Mouse (Mus musculus): ENCODE data around the gene Sec14l2.

Gene Sec14l2

GRCm38 (mm10) chr11:4122742-4123579, at the start of gene Sec14l2:
Gene Sec14l2 (minus strand): TSS chr11:4123415.
- no peak for DNase-seq

DNA sequence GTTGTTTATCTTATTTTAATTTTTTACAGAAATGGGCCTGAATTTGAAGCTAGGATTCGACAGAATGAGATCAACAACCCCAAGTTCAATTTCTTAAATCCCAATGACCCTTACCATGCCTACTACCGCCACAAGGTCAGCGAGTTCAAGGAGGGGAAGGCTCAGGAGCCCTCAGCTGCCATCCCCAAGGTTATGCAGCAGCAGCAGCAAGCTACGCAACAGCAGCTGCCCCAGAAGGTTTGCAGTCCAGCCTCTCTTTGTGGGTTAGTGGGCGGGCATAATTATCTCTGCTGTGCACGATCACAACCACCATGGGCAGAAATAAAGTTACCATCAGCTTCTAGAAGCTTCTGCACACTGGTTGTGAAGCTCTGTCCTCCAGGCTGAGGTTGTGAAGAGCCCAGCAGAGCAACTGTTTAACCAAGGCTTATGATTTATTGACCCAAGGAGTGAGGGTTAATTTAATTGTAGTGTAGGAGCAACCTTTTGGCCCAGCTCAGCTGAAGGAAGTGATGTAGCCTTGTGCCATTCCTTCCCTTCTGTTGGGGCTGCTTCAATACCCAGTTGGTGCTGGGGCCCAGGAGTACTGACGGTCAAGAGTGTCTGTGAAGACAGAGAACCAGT, 43.4 kb upstream of the Sec14l2 start:
- no peak for DNase-seq

- DNase-seq, result no peak
These were observed 41.5 kb upstream of the Sec14l2 start for GRCm38 (mm10) chr11:4164701-4165100.

DNA sequence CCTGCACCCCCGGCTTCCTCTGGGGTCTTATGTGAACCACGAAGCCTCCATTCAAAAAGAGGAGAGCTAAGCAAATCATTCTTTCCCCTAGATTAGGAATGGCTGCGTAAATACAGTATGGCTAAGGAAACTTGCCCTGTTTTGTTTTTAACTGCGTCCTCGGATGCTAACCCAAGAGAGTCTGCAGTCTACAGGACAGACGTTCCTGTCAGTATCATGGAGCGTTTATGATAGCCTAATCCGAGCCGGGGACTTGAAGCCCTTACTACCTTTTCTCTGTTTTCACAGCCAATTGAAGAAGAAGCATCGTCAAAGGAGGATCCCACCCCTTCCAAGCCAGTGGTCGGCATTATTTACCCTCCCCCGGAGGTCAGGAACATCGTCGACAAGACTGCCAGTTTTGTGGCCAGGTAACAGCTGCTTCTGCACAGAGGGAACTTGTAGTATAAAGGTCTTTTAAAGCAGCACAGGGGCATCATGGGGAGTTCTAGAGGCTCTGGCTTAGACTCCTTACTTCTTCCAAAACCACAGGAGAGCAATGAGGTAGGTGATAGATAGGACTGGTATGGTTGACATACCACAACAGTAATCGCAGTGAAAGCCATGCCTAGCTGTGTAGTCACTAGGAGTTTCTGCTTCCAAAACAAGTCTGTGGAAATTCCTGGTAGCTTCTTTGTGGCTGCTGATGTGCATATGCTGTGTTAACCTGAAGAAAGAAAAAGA, 37.7 kb upstream of the Sec14l2 start:
- DNase-seq, result no peak

- DNase-seq, result peak; percentile 95
These were observed 36.8 kb upstream of the Sec14l2 start, which contains the start of the genes Ccdc157 and Sf3a1 for GRCm38 (mm10) chr11:4159808-4160708. Gene Ccdc157 (minus strand): TSS chr11:4160293. Gene Sf3a1 (plus strand): TSS chr11:4160350.

GRCm38 (mm10) chr11:4158676-4159075, 35.5 kb upstream of the Sec14l2 start:
- no peak for DNase-seq

GRCm38 (mm10) chr11:4155641-4156040, 32.4 kb upstream of the Sec14l2 start:
- no peak for DNase-seq

DNA sequence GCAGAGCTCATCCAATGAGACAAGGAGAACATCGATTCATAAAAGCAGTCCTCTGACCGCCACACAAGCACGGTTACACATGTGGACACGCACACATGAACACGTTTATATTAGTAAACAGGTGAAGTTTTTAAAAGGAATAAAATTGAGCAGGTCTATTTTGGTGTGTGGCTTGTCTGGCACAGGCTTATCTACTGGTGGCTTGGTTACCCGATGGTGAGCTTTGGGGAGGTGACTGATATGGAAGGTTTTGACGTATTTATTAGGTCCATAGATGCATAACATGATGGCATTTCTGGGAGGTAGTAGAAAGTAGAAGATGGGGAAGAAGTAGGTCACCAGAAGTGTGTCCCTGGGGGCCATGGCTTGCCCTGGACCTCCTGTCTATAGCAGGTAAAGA, 30.5 kb upstream of the Sec14l2 start:
- DNase-seq, result no peak

- DNase-seq, result no peak
These were observed 26.7 kb upstream of the Sec14l2 start for GRCm38 (mm10) chr11:4149886-4150285.

GRCm38 (mm10) chr11:4148536-4149156, 25.4 kb upstream of the Sec14l2 start:
- DNase-seq, result no peak

DNA sequence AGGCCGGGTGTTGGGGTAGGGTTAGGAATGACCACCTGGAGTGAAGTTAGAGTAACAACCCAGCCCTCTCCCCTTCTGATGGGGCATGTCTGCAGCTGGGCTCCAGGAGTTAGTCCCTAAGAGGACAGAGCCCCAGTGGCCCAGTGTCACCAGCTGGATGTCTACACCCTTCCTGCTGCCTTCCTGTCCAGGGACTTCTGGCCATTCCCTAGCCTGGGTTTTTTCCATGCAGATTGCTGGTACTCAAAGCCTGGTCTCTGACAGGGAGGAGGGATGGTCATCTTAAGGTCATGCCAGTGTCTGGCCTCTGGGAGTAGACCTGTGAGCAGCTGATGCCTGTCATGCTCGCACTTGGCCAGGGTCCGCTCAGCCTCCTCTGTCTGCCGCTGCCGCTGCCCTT, 24.9 kb upstream of the Sec14l2 start:
- peak; percentile 36 for DNase-seq

- no peak for DNase-seq
These were observed 23.9 kb upstream of the Sec14l2 start for GRCm38 (mm10) chr11:4147098-4147497.

GRCm38 (mm10) chr11:4146381-4146780, 23.2 kb upstream of the Sec14l2 start:
- no peak for DNase-seq

DNA sequence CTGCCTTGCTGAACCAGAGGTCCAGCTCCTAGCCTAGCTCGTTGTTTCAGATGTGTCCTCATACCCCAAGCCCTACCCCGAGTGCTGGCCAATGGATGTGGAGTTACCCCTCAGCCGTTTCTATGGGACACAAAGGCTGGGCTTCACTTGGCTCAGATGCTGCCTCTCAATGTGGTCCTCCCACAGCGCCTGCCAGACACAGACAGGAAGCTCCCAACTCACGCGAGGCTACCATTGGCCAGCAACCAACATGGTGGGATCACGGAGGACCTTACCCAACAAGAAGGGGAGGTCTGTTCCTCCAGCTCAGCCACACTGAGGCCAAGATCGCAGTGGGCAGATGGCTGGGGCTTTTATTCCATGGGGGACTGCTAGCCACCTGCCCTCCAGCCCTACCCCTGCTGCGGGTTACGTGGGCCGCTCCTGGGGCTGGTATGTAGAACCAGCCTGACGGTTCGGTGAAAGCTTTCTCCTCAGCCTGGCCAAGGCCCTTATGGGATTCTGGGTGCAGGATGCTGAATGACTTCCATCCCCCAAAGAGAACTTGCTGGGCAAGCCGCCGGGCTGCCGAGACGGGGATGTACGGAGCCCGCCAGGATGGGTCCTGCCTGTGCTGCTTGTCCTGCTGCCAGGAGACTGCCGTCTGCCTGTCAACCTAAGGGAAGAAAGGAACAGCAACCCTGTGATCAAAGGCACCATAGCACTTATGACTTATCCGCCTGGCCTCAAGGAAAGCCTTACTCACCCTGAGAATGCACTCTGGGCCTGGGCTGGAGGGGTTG, 20.3 kb upstream of the Sec14l2 start:
- no peak for DNase-seq

DNA sequence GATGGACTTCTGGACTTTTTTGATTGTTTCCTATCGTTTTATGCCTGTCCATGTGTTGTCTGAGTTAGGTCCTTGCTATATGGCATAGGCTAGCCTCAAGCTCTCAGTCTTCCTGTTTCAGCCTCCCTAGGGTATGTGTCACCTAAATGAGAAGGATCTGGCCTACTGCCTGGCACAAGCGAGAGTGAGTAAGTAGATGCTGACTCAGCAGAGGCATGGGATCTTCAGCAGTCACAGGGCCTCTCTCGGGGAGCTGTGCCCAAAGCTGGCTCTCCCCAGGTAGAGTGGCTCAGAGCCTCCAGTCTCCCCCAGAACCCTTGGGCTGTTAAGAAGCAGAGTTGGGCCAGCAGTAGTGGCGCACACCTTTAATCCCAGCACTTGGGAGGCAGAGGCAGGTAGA, 19.1 kb upstream of the Sec14l2 start:
- DNase-seq, result no peak

- DNase-seq, result no peak
These were observed 18.3 kb upstream of the Sec14l2 start for GRCm38 (mm10) chr11:4141505-4141904.

DNA sequence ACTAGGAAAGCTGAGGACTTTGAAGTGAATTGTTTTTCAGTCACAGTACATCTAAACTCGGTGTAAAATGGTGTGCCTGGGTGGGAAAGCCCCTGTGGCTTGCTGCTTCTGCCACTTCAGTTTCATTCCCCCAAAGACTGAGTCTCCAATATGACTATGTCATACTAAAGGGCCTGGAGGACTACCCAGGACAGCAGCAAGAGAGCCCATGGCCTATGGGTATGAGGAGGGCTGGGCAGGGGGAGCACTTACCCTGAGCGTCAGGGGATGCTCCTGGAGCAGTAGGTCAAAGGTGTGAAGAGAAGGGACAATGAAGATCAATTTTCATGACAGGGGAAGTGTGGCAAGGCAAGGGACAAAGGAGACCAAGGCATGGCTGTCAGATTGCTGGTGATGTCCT, 15.7 kb upstream of the Sec14l2 start:
- no peak for DNase-seq

DNA sequence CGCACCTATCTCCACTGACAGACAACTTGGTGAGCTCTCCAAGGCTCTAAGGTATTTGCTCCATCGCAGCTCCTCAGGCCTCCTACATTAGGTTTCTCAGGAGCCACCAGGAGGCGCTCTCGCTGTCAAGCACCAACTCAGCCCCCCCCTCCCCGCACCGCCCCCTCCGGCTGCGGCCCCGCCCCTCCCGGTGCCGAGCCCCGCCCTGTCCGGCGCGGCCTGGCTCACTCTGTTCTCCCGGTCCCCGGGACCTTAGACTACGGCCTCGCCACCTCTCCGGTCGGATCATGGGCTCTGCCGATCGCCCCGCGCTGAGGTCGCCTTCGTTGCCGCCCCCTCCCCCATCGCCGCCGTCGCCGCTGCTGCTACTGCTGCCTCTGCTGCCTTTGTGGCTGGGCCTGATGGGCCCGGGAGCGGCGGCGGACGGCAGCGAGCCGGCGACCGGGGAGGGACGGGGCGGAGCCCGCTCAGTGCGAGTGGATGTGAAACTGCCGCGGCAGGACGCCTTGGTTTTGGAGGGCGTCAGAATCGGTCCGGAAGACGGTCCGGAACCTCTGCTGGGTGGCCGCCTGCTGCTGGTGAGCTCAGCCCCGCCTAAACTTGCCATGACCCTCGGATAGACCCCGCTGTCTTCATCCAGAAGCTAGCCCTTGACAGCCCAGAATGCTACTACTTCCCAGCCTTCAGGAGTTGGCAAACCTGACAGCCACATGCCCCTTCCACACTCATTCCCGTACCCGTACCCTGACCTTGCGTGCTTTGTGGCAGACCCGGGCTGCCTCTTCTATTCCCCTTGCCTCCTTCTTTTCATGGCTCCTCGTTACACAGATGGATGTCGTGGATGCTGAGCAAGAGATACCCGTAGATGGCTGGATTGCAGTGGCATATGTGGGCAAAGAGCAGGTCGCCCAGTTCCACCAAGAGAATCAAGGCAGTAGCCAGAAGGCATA, 12.0 kb upstream of the Sec14l2 start, which contains the start of gene Rnf215:
Gene Rnf215 (plus strand): TSS at position 217 of the 950 bp plus-strand sequence.
- DNase-seq, result peak; percentile 94

DNA sequence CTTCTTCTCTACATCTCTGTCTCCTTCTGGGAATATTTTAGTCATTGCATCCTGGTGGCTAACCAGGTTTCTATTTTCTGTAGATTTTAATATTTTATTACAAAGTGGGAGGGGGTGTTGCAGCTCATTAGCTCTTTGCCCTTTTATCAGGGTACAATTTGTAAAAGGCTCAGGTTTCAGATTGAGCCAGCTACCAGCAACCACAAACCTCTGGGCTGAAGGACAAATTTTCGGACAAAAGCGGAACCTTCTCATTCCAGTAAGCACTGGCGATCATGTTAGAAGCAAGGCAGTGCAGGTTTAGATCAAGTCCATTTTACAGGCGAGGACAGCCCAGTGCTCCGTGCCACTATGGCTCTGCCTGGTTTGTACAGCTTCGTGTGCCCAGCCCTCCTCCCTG, 11.2 kb upstream of the Sec14l2 start:
- no peak for DNase-seq

- no peak for DNase-seq
These were observed 10.2 kb upstream of the Sec14l2 start for GRCm38 (mm10) chr11:4133450-4133849.
